13 mouse cellular contexts compared by ENCODE assay signal in genomic region chr7:35362868-35363267, GRCm38 (mm10). TPM values are rescaled to one million over a fixed set of nuclear protein-coding genes. Genes with fewer than 3 reads are reported as not detected.
DNase-seq lines count a peak whose midpoint lies in the region; ATAC-seq and TF ChIP-seq lines count a peak whose summit lies in the region.
"Had no signal": no experiment of that assay in that cellular context is flagged by ENCODE, and none has a peak within 500 bp of the region (broad histone marks: within the 10 kb centered on the region; RNA-seq: fewer than 3 reads in every experiment).

No protein-coding gene starts in this region.

- no peak for DNase-seq in forebrain, embryonic 10.5 days (ENCODE audit: extremely low spot score, low spot score)
- no peak for DNase-seq in forebrain, embryonic 11.5 days (ENCODE audit: low spot score)
- no peak for DNase-seq in Patski (ENCODE audit: low read depth, low spot score)
- peak; percentile 40 for DNase-seq in kidney, adult 2 months
- peak in 1 of 3 experiments; percentile 14 for DNase-seq in liver, embryonic 14.5 days (ENCODE audit: low read depth in 3 of 3, low spot score in 3 of 3)
- no peak for DNase-seq in spleen, postnatal 36 days (ENCODE audit: low spot score in 2 of 2)
- no peak for DNase-seq in thymus, adult 18-20 months
- DNase-seq: adrenal gland, postnatal 14 days; cerebellum, adult 18-20 months; gastrocnemius, postnatal 14 days; heart, postnatal 14 days had no signal

- CTCF ChIA-PET in Patski (lab: Charles Lee): interaction anchor here (1.1 to 1.4 kb wide), 2 partner anchors 9 to 22 kb away, joined by 3 to 4 read pairs; no protein-coding TSS in a partner anchor

- H3K27ac ChIP-seq in forebrain, embryonic 10.5 days: 0 out of 2 replicates have a peak overlapping the region, but pooled peaks have one; percentile 40
- no peak overlapping the region for H3K27ac ChIP-seq in forebrain, embryonic 11.5 days (ENCODE audit: low read depth, low read length)
- peak overlapping the region; percentile 21 for H3K27ac ChIP-seq in kidney, adult 2 months (ENCODE audit: insufficient read depth, low read depth, low read length)
- H3K27ac ChIP-seq in liver, embryonic 14.5 days: no peak overlapping the region
- H3K27ac ChIP-seq in forebrain, embryonic 16.5 days (ENCODE audit: low read length): no peak overlapping the region
- H3K27ac ChIP-seq: neural tube, embryonic 13.5 days had no signal

- 67% methylated on average over 5 of the region's 5 CpGs for WGBS in forebrain, embryonic 10.5 days
- 83% methylated on average over 5 of the region's 5 CpGs for WGBS in forebrain, embryonic 11.5 days
- 44% methylated on average over 5 of the region's 5 CpGs for WGBS in kidney, adult 2 months
- 62% methylated on average over 5 of the region's 5 CpGs for WGBS in liver, embryonic 14.5 days (ENCODE audit: insufficient replicate concordance)
- 80% methylated on average over 5 of the region's 5 CpGs for WGBS in forebrain, embryonic 16.5 days

- H3K4me1 ChIP-seq in forebrain, embryonic 10.5 days: peaks cover 22% of the 10 kb centered on the region
- no peaks in the 10 kb centered on the region for H3K4me1 ChIP-seq in forebrain, embryonic 11.5 days (replicated peaks; ENCODE audit: control insufficient read depth, insufficient read depth, low read length)
- peaks cover 14% of the 10 kb centered on the region for H3K4me1 ChIP-seq in kidney, adult 2 months (ENCODE audit: control insufficient read depth, insufficient read depth, low read length)
- H3K4me1 ChIP-seq in liver, embryonic 14.5 days (replicated peaks; ENCODE audit: control insufficient read depth in 2 of 2, insufficient read depth in 2 of 2, low read length in 1 of 2): peaks cover 0 to 5% of the 10 kb centered on the region in 2 experiments; a peak in 1 of 4 replicates
- H3K4me1 ChIP-seq in forebrain, embryonic 16.5 days (replicated peaks; ENCODE audit: control insufficient read depth, insufficient read depth, low read length): no peaks in the 10 kb centered on the region
- H3K4me1 ChIP-seq: neural tube, embryonic 13.5 days had no signal

- POLR2A ChIA-PET in Patski (lab: Charles Lee): interaction anchor here (1.3 kb wide), 1 partner anchor 10 kb away, joined by 9 read pairs; no protein-coding TSS in a partner anchor

- H3K9me3 ChIP-seq in forebrain, embryonic 10.5 days: no peaks in the 10 kb centered on the region
- H3K9me3 ChIP-seq in forebrain, embryonic 11.5 days (ENCODE audit: control insufficient read depth, low read length): no peaks in the 10 kb centered on the region
- H3K9me3 ChIP-seq in liver, embryonic 14.5 days (ENCODE audit: control insufficient read depth, low read length): no peaks in the 10 kb centered on the region
- no peaks in the 10 kb centered on the region for H3K9me3 ChIP-seq in forebrain, embryonic 16.5 days (ENCODE audit: control insufficient read depth, low read length)
- H3K9me3 ChIP-seq: neural tube, embryonic 13.5 days had no signal

- TF ChIP-seq POLR2A in kidney, adult 2 months (IDR thresholded peaks at IDR 0.05; ENCODE audit: low read depth, low read length): no peak

- no peak for ATAC-seq in forebrain, embryonic 11.5 days (replicated peaks; ENCODE audit: low FRiP score)
- ATAC-seq in Patski: peak; percentile 86
- peak; percentile 66 for ATAC-seq in liver, embryonic 14.5 days (ENCODE audit: insufficient read depth)
- no peak for ATAC-seq in forebrain, embryonic 16.5 days

- H3K4me2 ChIP-seq in forebrain, embryonic 11.5 days (ENCODE audit: low read depth, low read length, severe bottlenecking): no peak overlapping the region
- no peak overlapping the region for H3K4me2 ChIP-seq in liver, embryonic 14.5 days (ENCODE audit: low read depth)
- H3K4me2 ChIP-seq in forebrain, embryonic 16.5 days (ENCODE audit: low read length): no peak overlapping the region
- H3K4me2 ChIP-seq: neural tube, embryonic 13.5 days had no signal

- in situ Hi-C loops in Patski (cut with MboI; ENCODE audit: low pct_unique_long_range_greater_than_20kb): no loop called here

- no peak for TF ChIP-seq EP300 in liver, embryonic 14.5 days (IDR thresholded peaks at IDR 0.05; ENCODE audit: low read depth)

- H3K4me3 ChIP-seq in forebrain, embryonic 10.5 days: no peak overlapping the region
- H3K4me3 ChIP-seq in forebrain, embryonic 11.5 days (ENCODE audit: low read depth, low read length): no peak overlapping the region
- H3K4me3 ChIP-seq in kidney, adult 2 months (ENCODE audit: insufficient read depth, low read depth, low read length): no peak overlapping the region
- H3K4me3 ChIP-seq in liver, embryonic 14.5 days (ENCODE audit: insufficient read depth in 1 of 2, low read depth in 2 of 2, low read length in 2 of 2): no peak overlapping the region
- no peak overlapping the region for H3K4me3 ChIP-seq in forebrain, embryonic 16.5 days (replicated peaks; ENCODE audit: low read length)
- H3K4me3 ChIP-seq: neural tube, embryonic 13.5 days had no signal

- TF ChIP-seq CTCF in Patski (IDR thresholded peaks at IDR 0.05): no peak
- no peak for TF ChIP-seq CTCF in kidney, adult 2 months (conservative IDR thresholded peaks at IDR 0.05; ENCODE audit: insufficient read depth, insufficient read length, low read depth, low read length)
- TF ChIP-seq CTCF in liver, embryonic 14.5 days (IDR thresholded peaks at IDR 0.05; ENCODE audit: low read depth): no peak

- H3K9ac ChIP-seq in forebrain, embryonic 11.5 days (ENCODE audit: low read length): no peak overlapping the region
- H3K9ac ChIP-seq in liver, embryonic 14.5 days (replicated peaks): no peak overlapping the region
- no peak overlapping the region for H3K9ac ChIP-seq in forebrain, embryonic 16.5 days (replicated peaks; ENCODE audit: low read depth, low read length)
- H3K9ac ChIP-seq: neural tube, embryonic 13.5 days had no signal

- H3K36me3 ChIP-seq in forebrain, embryonic 10.5 days (replicated peaks): peaks cover 5% of the 10 kb centered on the region; the same call in 1 of the 2 replicates
- no peaks in the 10 kb centered on the region for H3K36me3 ChIP-seq in forebrain, embryonic 11.5 days (ENCODE audit: control insufficient read depth, insufficient read depth, low read length)
- no peaks in the 10 kb centered on the region for H3K36me3 ChIP-seq in kidney, adult 2 months (ENCODE audit: control insufficient read depth, insufficient read depth, low read length)
- H3K36me3 ChIP-seq in liver, embryonic 14.5 days (replicated peaks; ENCODE audit: control insufficient read depth, insufficient read depth, low read depth): no peaks in the 10 kb centered on the region
- H3K36me3 ChIP-seq in forebrain, embryonic 16.5 days (ENCODE audit: control insufficient read depth, insufficient read depth): no peaks in the 10 kb centered on the region
- H3K36me3 ChIP-seq: neural tube, embryonic 13.5 days had no signal

- no peaks in the 10 kb centered on the region for H3K27me3 ChIP-seq in forebrain, embryonic 10.5 days (ENCODE audit: poor library complexity, severe bottlenecking)
- no peaks in the 10 kb centered on the region for H3K27me3 ChIP-seq in forebrain, embryonic 11.5 days (ENCODE audit: control insufficient read depth, insufficient read depth, low read length)
- H3K27me3 ChIP-seq in Patski: no peaks in the 10 kb centered on the region
- no peaks in the 10 kb centered on the region for H3K27me3 ChIP-seq in kidney, adult 2 months (replicated peaks; ENCODE audit: control insufficient read depth, insufficient read depth, low read length)
- no peaks in the 10 kb centered on the region for H3K27me3 ChIP-seq in liver, embryonic 14.5 days (ENCODE audit: control insufficient read depth, insufficient read depth, low read length)
- no peaks in the 10 kb centered on the region for H3K27me3 ChIP-seq in forebrain, embryonic 16.5 days (replicated peaks; ENCODE audit: control insufficient read depth, insufficient read depth, low read length)
- H3K27me3 ChIP-seq: neural tube, embryonic 13.5 days had no signal

RNA-seq across cellular contexts. Expression of gene Rhpn2, which starts 28.9 kb away (rescaled TPM):
- polyA plus RNA-seq in forebrain, embryonic 10.5 days (2016; fragmentation: Nextera tagmentation; extraction: Ambion mirVana): 4.5 and 4.6 TPM in 2 replicates
- polyA plus RNA-seq in forebrain, embryonic 11.5 days (2014; fragmentation: Nextera tagmentation; extraction: Ambion mirVana): 1.6 and 2.9 TPM in 2 replicates
- 21.4 TPM for polyA plus RNA-seq in Patski (2021)
- polyA plus RNA-seq in kidney, adult 2 months (2012; rRNA removed): 7.5 and 8.7 TPM in 2 replicates
- polyA plus RNA-seq in liver, embryonic 14.5 days (2012; rRNA removed): 2.7 and 3.0 TPM in 2 replicates
- polyA plus RNA-seq in liver, embryonic 14.5 days (2014; fragmentation: Nextera tagmentation; extraction: Ambion mirVana): 2.8 and 4.1 TPM in 2 replicates
- polyA plus RNA-seq in forebrain, embryonic 16.5 days (2015; fragmentation: Nextera tagmentation; extraction: Ambion mirVana): 1.4 and 1.6 TPM in 2 replicates

RNA-seq across cellular contexts. Expression of gene Faap24, which starts 33.8 kb away (rescaled TPM):
- 28.4 and 29.3 TPM in 2 replicates for polyA plus RNA-seq in forebrain, embryonic 10.5 days (2016; fragmentation: Nextera tagmentation; extraction: Ambion mirVana)
- 26.4 and 27.2 TPM in 2 replicates for polyA plus RNA-seq in forebrain, embryonic 11.5 days (2014; fragmentation: Nextera tagmentation; extraction: Ambion mirVana)
- 7.1 TPM for polyA plus RNA-seq in Patski (2021)
- 4.3 and 4.8 TPM in 2 replicates for polyA plus RNA-seq in kidney, adult 2 months (2012; rRNA removed)
- 6.6 and 8.1 TPM in 2 replicates for polyA plus RNA-seq in liver, embryonic 14.5 days (2012; rRNA removed)
- polyA plus RNA-seq in liver, embryonic 14.5 days (2014; fragmentation: Nextera tagmentation; extraction: Ambion mirVana): 19.1 and 19.9 TPM in 2 replicates
- polyA plus RNA-seq in forebrain, embryonic 16.5 days (2015; fragmentation: Nextera tagmentation; extraction: Ambion mirVana): 21.5 and 22.0 TPM in 2 replicates

RNA-seq across cellular contexts. Expression of gene Cep89, which starts 34.0 kb away (rescaled TPM):
- 69.9 and 72.3 TPM in 2 replicates for polyA plus RNA-seq in forebrain, embryonic 10.5 days (2016; fragmentation: Nextera tagmentation; extraction: Ambion mirVana)
- 58.2 and 61.7 TPM in 2 replicates for polyA plus RNA-seq in forebrain, embryonic 11.5 days (2014; fragmentation: Nextera tagmentation; extraction: Ambion mirVana)
- 38.1 TPM for polyA plus RNA-seq in Patski (2021)
- polyA plus RNA-seq in kidney, adult 2 months (2012; rRNA removed): 24.4 and 29.5 TPM in 2 replicates
- 6.2 and 11.6 TPM in 2 replicates for polyA plus RNA-seq in liver, embryonic 14.5 days (2012; rRNA removed)
- 14.5 and 14.7 TPM in 2 replicates for polyA plus RNA-seq in liver, embryonic 14.5 days (2014; fragmentation: Nextera tagmentation; extraction: Ambion mirVana)
- polyA plus RNA-seq in forebrain, embryonic 16.5 days (2015; fragmentation: Nextera tagmentation; extraction: Ambion mirVana): 36.0 and 45.7 TPM in 2 replicates

RNA-seq across cellular contexts. Expression of gene Gpatch1, which starts 44.6 kb away (rescaled TPM):
- polyA plus RNA-seq in forebrain, embryonic 10.5 days (2016; fragmentation: Nextera tagmentation; extraction: Ambion mirVana): 17.9 and 18.5 TPM in 2 replicates
- polyA plus RNA-seq in forebrain, embryonic 11.5 days (2014; fragmentation: Nextera tagmentation; extraction: Ambion mirVana): 19.5 and 19.7 TPM in 2 replicates
- polyA plus RNA-seq in Patski (2021): 15.5 TPM
- polyA plus RNA-seq in kidney, adult 2 months (2012; rRNA removed): 4.2 and 5.3 TPM in 2 replicates
- polyA plus RNA-seq in liver, embryonic 14.5 days (2012; rRNA removed): 2.3 and 3.7 TPM in 2 replicates
- polyA plus RNA-seq in liver, embryonic 14.5 days (2014; fragmentation: Nextera tagmentation; extraction: Ambion mirVana): 5.4 and 6.6 TPM in 2 replicates
- polyA plus RNA-seq in forebrain, embryonic 16.5 days (2015; fragmentation: Nextera tagmentation; extraction: Ambion mirVana): 23.7 and 24.4 TPM in 2 replicates

Comparison
In these comparisons a context has a peak if more than half of its experiments do, and no peak if none do; other contexts are left out.
1. H3K27ac ChIP-seq: peak in forebrain, embryonic 10.5 days (single experiment) and kidney, adult 2 months (single experiment); none in forebrain, embryonic 11.5 days (single experiment), liver, embryonic 14.5 days (single experiment) and forebrain, embryonic 16.5 days (single experiment).
2. ATAC-seq: peak in Patski (single experiment) and liver, embryonic 14.5 days (single experiment); none in forebrain, embryonic 11.5 days (single experiment) and forebrain, embryonic 16.5 days (single experiment).